Mouse (Mus musculus): Measurements from ENCODE around the gene Parp12. TPM values are rescaled to one million over a fixed set of nuclear protein-coding genes. Genes with fewer than 3 reads are reported as not detected.

Parp12 gene
- polyA plus RNA-seq (2014; fragmentation: Nextera tagmentation; extraction: Ambion mirVana) = 9.6 and 9.9 TPM in 2 replicates

GRCm38 (mm10) chr6:39117584-39118455 lies at the start of gene Parp12:
Parp12 (minus strand) TSS chr6:39118349.
- Histone ChIP-seq H3K27me3 (ENCODE audit: control insufficient read depth, insufficient read depth, low read length) (peaks cover 3% of the 10 kb centered on the region; the same call in 1 of the 2 replicates), H3K9me3 (ENCODE audit: control insufficient read depth, low read depth, low read length) (peaks cover 6% of the 10 kb centered on the region; the same call in 1 of the 2 replicates), H3K9ac (replicated peaks; ENCODE audit: low read depth, low read length) (peak within 1 kb of the TSS; percentile 79), H3K36me3 (ENCODE audit: control insufficient read depth, insufficient read depth, low read length) (no peaks in the 10 kb centered on the region), H3K4me1 (ENCODE audit: control insufficient read depth, insufficient read depth, low read length) (no peaks in the 10 kb centered on the region), H3K27ac (ENCODE audit: low read length) (peak within 1 kb of the TSS; percentile 66), H3K4me2 (replicated peaks; ENCODE audit: low read depth, low read length) (peak within 1 kb of the TSS; percentile 59), H3K4me3 (ENCODE audit: low read depth, low read length) (peak within 1 kb of the TSS; percentile 94)
- peak; percentile 81 for ATAC-seq (ENCODE audit: insufficient number of reproducible peaks, insufficient read depth, low FRiP score, low read depth)
- WGBS = 2% methylated on average over 99 of the region's 101 CpGs

GRCm38 (mm10) chr6:39164891-39165290 lies 46.7 kb upstream of the Parp12 start:
- no peak for ATAC-seq (ENCODE audit: insufficient number of reproducible peaks, insufficient read depth, low FRiP score, low read depth)
- Histone ChIP-seq H3K4me2 (replicated peaks; ENCODE audit: low read depth, low read length) (no peak overlapping the region), H3K4me3 (ENCODE audit: low read depth, low read length) (no peak overlapping the region), H3K36me3 (ENCODE audit: control insufficient read depth, insufficient read depth, low read length) (peaks cover 7% of the 10 kb centered on the region; the same call in 1 of the 2 replicates), H3K27me3 (ENCODE audit: control insufficient read depth, insufficient read depth, low read length) (no peaks in the 10 kb centered on the region), H3K9ac (replicated peaks; ENCODE audit: low read depth, low read length) (no peak overlapping the region), H3K9me3 (ENCODE audit: control insufficient read depth, low read depth, low read length) (no peaks in the 10 kb centered on the region), H3K4me1 (ENCODE audit: control insufficient read depth, insufficient read depth, low read length) (no peaks in the 10 kb centered on the region), H3K27ac (ENCODE audit: low read length) (no peak overlapping the region)
- WGBS = 92% methylated on average over 1 of the region's 1 CpGs

- Histone ChIP-seq H3K27me3 (ENCODE audit: control insufficient read depth, insufficient read depth, low read length) (no peaks in the 10 kb centered on the region), H3K4me3 (ENCODE audit: low read depth, low read length) (no peak overlapping the region), H3K36me3 (ENCODE audit: control insufficient read depth, insufficient read depth, low read length) (peaks cover 7% of the 10 kb centered on the region; the same call in 1 of the 2 replicates), H3K9ac (replicated peaks; ENCODE audit: low read depth, low read length) (no peak overlapping the region), H3K4me1 (ENCODE audit: control insufficient read depth, insufficient read depth, low read length) (no peaks in the 10 kb centered on the region), H3K9me3 (ENCODE audit: control insufficient read depth, low read depth, low read length) (no peaks in the 10 kb centered on the region), H3K27ac (ENCODE audit: low read length) (no peak overlapping the region), H3K4me2 (replicated peaks; ENCODE audit: low read depth, low read length) (no peak overlapping the region)
- no peak for ATAC-seq (ENCODE audit: insufficient number of reproducible peaks, insufficient read depth, low FRiP score, low read depth)
- 96% methylated on average over 6 of the region's 6 CpGs for WGBS
These were observed 43.8 kb upstream of the Parp12 start for GRCm38 (mm10) chr6:39161975-39162374.

GRCm38 (mm10) chr6:39146041-39146440 lies 27.9 kb upstream of the Parp12 start:
- Histone ChIP-seq H3K9me3 (ENCODE audit: control insufficient read depth, low read depth, low read length) (no peaks in the 10 kb centered on the region), H3K9ac (replicated peaks; ENCODE audit: low read depth, low read length) (no peak overlapping the region), H3K4me2 (replicated peaks; ENCODE audit: low read depth, low read length) (no peak overlapping the region), H3K27ac (ENCODE audit: low read length) (no peak overlapping the region), H3K36me3 (ENCODE audit: control insufficient read depth, insufficient read depth, low read length) (peaks cover 44% of the 10 kb centered on the region), H3K27me3 (ENCODE audit: control insufficient read depth, insufficient read depth, low read length) (no peaks in the 10 kb centered on the region), H3K4me3 (ENCODE audit: low read depth, low read length) (no peak overlapping the region), H3K4me1 (ENCODE audit: control insufficient read depth, insufficient read depth, low read length) (no peaks in the 10 kb centered on the region)
- 49% methylated on average over 6 of the region's 6 CpGs for WGBS
- ATAC-seq (ENCODE audit: insufficient number of reproducible peaks, insufficient read depth, low FRiP score, low read depth) = no peak

- Histone ChIP-seq H3K27ac (ENCODE audit: low read length) (no peak overlapping the region), H3K4me1 (ENCODE audit: control insufficient read depth, insufficient read depth, low read length) (no peaks in the 10 kb centered on the region), H3K9me3 (ENCODE audit: control insufficient read depth, low read depth, low read length) (no peaks in the 10 kb centered on the region), H3K4me2 (replicated peaks; ENCODE audit: low read depth, low read length) (no peak overlapping the region), H3K36me3 (ENCODE audit: control insufficient read depth, insufficient read depth, low read length) (peaks cover 8% of the 10 kb centered on the region; the same call in 1 of the 2 replicates), H3K27me3 (ENCODE audit: control insufficient read depth, insufficient read depth, low read length) (no peaks in the 10 kb centered on the region), H3K4me3 (ENCODE audit: low read depth, low read length) (no peak overlapping the region), H3K9ac (replicated peaks; ENCODE audit: low read depth, low read length) (no peak overlapping the region)
- WGBS = 69% methylated on average over 5 of the region's 5 CpGs
- ATAC-seq (ENCODE audit: insufficient number of reproducible peaks, insufficient read depth, low FRiP score, low read depth) = no peak
These were observed 14.4 kb upstream of the Parp12 start for GRCm38 (mm10) chr6:39132556-39132955.

GRCm38 (mm10) chr6:39131480-39131879 lies 13.3 kb upstream of the Parp12 start:
- H3K36me3 ChIP-seq (ENCODE audit: control insufficient read depth, insufficient read depth, low read length) = peaks cover 8% of the 10 kb centered on the region; the same call in 1 of the 2 replicates
- H3K4me3 ChIP-seq (ENCODE audit: low read depth, low read length) = no peak overlapping the region
- H3K4me1 ChIP-seq (ENCODE audit: control insufficient read depth, insufficient read depth, low read length) = no peaks in the 10 kb centered on the region
- no peaks in the 10 kb centered on the region for H3K27me3 ChIP-seq (ENCODE audit: control insufficient read depth, insufficient read depth, low read length)
- no peak overlapping the region for H3K4me2 ChIP-seq (replicated peaks; ENCODE audit: low read depth, low read length)
- no peak overlapping the region for H3K27ac ChIP-seq (ENCODE audit: low read length)
- no peak overlapping the region for H3K9ac ChIP-seq (replicated peaks; ENCODE audit: low read depth, low read length)
- no peaks in the 10 kb centered on the region for H3K9me3 ChIP-seq (ENCODE audit: control insufficient read depth, low read depth, low read length)
- 43% methylated on average over 4 of the region's 4 CpGs for WGBS
- ATAC-seq (ENCODE audit: insufficient number of reproducible peaks, insufficient read depth, low FRiP score, low read depth) = no peak

GRCm38 (mm10) chr6:39124719-39125118 lies 6.6 kb upstream of the Parp12 start:
- no peaks in the 10 kb centered on the region for H3K4me1 ChIP-seq (ENCODE audit: control insufficient read depth, insufficient read depth, low read length)

GRCm38 (mm10) chr6:39120685-39121084 lies 2.5 kb upstream of the Parp12 start:
- no peak overlapping the region for H3K27ac ChIP-seq (ENCODE audit: low read length)
- H3K9ac ChIP-seq (replicated peaks; ENCODE audit: low read depth, low read length) = no peak overlapping the region
- H3K36me3 ChIP-seq (ENCODE audit: control insufficient read depth, insufficient read depth, low read length) = no peaks in the 10 kb centered on the region
- H3K27me3 ChIP-seq (ENCODE audit: control insufficient read depth, insufficient read depth, low read length) = peaks cover 3% of the 10 kb centered on the region; the same call in 1 of the 2 replicates
- no peaks in the 10 kb centered on the region for H3K4me1 ChIP-seq (ENCODE audit: control insufficient read depth, insufficient read depth, low read length)
- no peak overlapping the region for H3K4me3 ChIP-seq (ENCODE audit: low read depth, low read length)
- WGBS = 55% methylated on average over 3 of the region's 3 CpGs
- H3K4me2 ChIP-seq (replicated peaks; ENCODE audit: low read depth, low read length) = no peak overlapping the region
- ATAC-seq (ENCODE audit: insufficient number of reproducible peaks, insufficient read depth, low FRiP score, low read depth) = no peak
- H3K9me3 ChIP-seq (ENCODE audit: control insufficient read depth, low read depth, low read length) = peaks cover 6% of the 10 kb centered on the region; the same call in 1 of the 2 replicates

More at GRCm38 (mm10) chr6:39124719-39125118, 6.6 kb upstream of the Parp12 start:
- no peak for ATAC-seq (ENCODE audit: insufficient number of reproducible peaks, insufficient read depth, low FRiP score, low read depth)
- Histone ChIP-seq H3K9me3 (ENCODE audit: control insufficient read depth, low read depth, low read length) (no peaks in the 10 kb centered on the region), H3K36me3 (ENCODE audit: control insufficient read depth, insufficient read depth, low read length) (no peaks in the 10 kb centered on the region), H3K4me2 (replicated peaks; ENCODE audit: low read depth, low read length) (no peak overlapping the region), H3K27me3 (ENCODE audit: control insufficient read depth, insufficient read depth, low read length) (no peaks in the 10 kb centered on the region), H3K4me3 (ENCODE audit: low read depth, low read length) (no peak overlapping the region), H3K27ac (ENCODE audit: low read length) (no peak overlapping the region), H3K9ac (replicated peaks; ENCODE audit: low read depth, low read length) (no peak overlapping the region)

Data from stomach, embryonic 14.5 days (tissue).